Mouse (Mus musculus) liver, postnatal 0 days (tissue): ENCODE results near the gene Pkd1l2. TPM values are rescaled to one million over a fixed set of nuclear protein-coding genes. Genes with fewer than 3 reads are reported as not detected.

Source experiments
- ATAC-seq: fragments of 200-750 bp; cut with Nextera tagmentation; 2 replicates; pipeline ENCODE4 v1.8.0; 2017; ENCODE audit warnings: mild to moderate bottlenecking, moderate library complexity
- DNase-seq: peaks from one replicate; pipeline ENCODE4 v3.0.0-alpha.2; 2016
- H3K27ac ChIP-seq: fragments of 300-500 bp; sonication (generic); 2 replicates; pipeline ENCODE4 v1.5.1; 2014; ENCODE audit warnings: antibody characterized with exemption, moderate library complexity, mild to moderate bottlenecking, low read depth
- H3K27me3 ChIP-seq: fragments of 300-500 bp; sonication (generic); 2 replicates; pipeline ENCODE4 v1.6.1; 2014; ENCODE audit warnings: low read length, control low read depth, mixed read lengths; ENCODE audit not compliant: insufficient read depth
- H3K36me3 ChIP-seq: fragments of 300-500 bp; sonication (generic); replicated peaks from 2 replicates; pipeline ENCODE4 v1.6.1; 2014; ENCODE audit warnings: mild to moderate bottlenecking, control low read depth, low read length, moderate library complexity, mixed read lengths; ENCODE audit not compliant: insufficient read depth
- H3K4me1 ChIP-seq: fragments of 300-500 bp; sonication (generic); 2 replicates; pipeline ENCODE4 v1.6.1; 2014; ENCODE audit warnings: antibody characterized with exemption, mild to moderate bottlenecking, control low read depth; ENCODE audit not compliant: insufficient read depth
- H3K4me2 ChIP-seq: fragments of 300-500 bp; sonication (generic); 2 replicates; pipeline ENCODE4 v1.6.1; 2014; ENCODE audit warnings: low read depth, mild to moderate bottlenecking, low read length, moderate library complexity, mixed read lengths
- H3K4me3 ChIP-seq: fragments of 300-500 bp; sonication (generic); 2 replicates; pipeline ENCODE4 v1.5.1; 2014; ENCODE audit warnings: low read depth, low read length
- H3K9ac ChIP-seq: fragments of 300-500 bp; sonication (generic); replicated peaks from 2 replicates; pipeline ENCODE4 v1.6.1; 2014; ENCODE audit warnings: mild to moderate bottlenecking, moderate library complexity
- H3K9me3 ChIP-seq: fragments of 300-500 bp; sonication (generic); 2 replicates; pipeline ENCODE4 v1.6.1; 2016; ENCODE audit warnings: mild to moderate bottlenecking, control low read depth, low read length, mixed read lengths
- CTCF ChIP-seq: sonication (generic); IDR thresholded peaks from 2 replicates; pipeline ENCODE4 v1.5.1; 2016; ENCODE audit warnings: antibody characterized with exemption, low read depth
- EP300 ChIP-seq: IDR thresholded peaks from 2 replicates; pipeline ENCODE4 v1.6.1; 2016; ENCODE audit warnings: antibody characterized with exemption, low read depth, mild to moderate bottlenecking
- WGBS: fragments of 180-500 bp; shearing (Covaris S2); extraction: QIAGEN DNeasy Blood & Tissue Kit; methylation state at CpG from one replicate; pipeline ENCODE4 v1.1.7; 2014; ENCODE audit not compliant: insufficient replicate concordance; 5-methylcytosine and 5-hydroxymethylcytosine counted together
- polyA plus RNA-seq: library from polyadenylated mRNA; unstranded; fragments of >200 nt; fragmentation: Nextera tagmentation; extraction: Ambion mirVana; gene quantifications from 2 replicates; pipeline ENCODE4 v1.2.1, GENCODE M21; 2015

Gene Pkd1l2
- polyA plus RNA-seq, 1 experiment from 2014 or later, result 0.06 TPM

DNA sequence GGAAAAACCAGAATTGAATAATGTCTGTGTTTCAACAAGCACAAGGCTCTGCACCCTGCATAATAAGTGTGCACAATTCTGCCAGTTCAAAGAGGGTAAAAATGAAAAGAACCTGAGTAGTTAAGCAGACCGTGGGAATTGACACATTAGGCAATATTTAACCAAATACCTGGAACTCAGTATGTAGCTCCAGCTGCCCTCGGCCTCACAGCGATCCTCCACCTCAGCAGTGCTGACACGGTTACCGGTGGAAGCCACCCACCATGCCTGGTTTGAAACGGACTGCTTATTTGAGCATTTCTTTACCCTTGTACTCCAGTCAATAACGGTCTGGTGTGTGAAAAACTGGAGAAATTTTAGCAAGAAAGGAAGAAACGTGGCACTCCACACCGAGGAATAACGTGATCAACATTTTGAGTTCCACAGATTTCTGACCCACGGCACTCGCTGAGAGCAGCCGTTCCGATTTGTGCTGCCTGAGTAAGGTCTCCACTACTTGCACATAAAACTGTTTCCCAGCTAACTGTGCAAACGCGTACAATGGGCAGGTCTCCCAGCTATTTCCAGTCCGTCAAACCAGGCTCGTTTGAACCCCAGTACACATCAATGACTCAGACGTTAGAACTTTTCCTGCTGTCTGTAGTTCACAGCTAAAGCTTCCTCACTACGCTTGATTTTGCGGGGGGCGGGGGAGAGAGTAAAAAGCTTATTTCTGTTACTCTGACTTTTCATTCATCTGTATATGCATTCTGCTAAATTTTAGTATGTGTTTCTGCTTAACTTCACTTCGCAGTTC is 89.9 kb downstream of the Pkd1l2 start:
- ATAC-seq (peak; percentile 11; the same call in 1 of the 2 replicates), DNase-seq (peak; percentile 48)
- H3K36me3 ChIP-seq, result 0 out of 2 replicates have a peak, but pooled peaks cover 3% of the 10 kb centered on the region
- H3K4me1 ChIP-seq, result peaks cover 16% of the 10 kb centered on the region; the same call in 1 of the 2 replicates
- 8% methylated on average over 23 of the region's 23 CpGs for WGBS
- peak overlapping the region; percentile 54 for H3K4me3 ChIP-seq
- peak overlapping the region; percentile 31 for H3K9ac ChIP-seq
- H3K27ac ChIP-seq, result peak overlapping the region; percentile 74
- H3K4me2 ChIP-seq, result peak overlapping the region; percentile 97
- no peaks in the 10 kb centered on the region for H3K27me3 ChIP-seq
- no peaks in the 10 kb centered on the region for H3K9me3 ChIP-seq
- TF ChIP-seq CTCF (no peak), EP300 (no peak)

GRCm38 (mm10) chr8:116991241-116991640 is 91.0 kb downstream of the Pkd1l2 start:
- no peaks in the 10 kb centered on the region for H3K27me3 ChIP-seq
- TF ChIP-seq CTCF (no peak), EP300 (no peak)
- 74% methylated on average over 8 of the region's 8 CpGs for WGBS
- H3K4me3 ChIP-seq, result no peak overlapping the region
- H3K36me3 ChIP-seq, result 0 out of 2 replicates have a peak, but pooled peaks cover 3% of the 10 kb centered on the region
- ATAC-seq (no peak), DNase-seq (no peak)
- H3K4me1 ChIP-seq, result peaks cover 16% of the 10 kb centered on the region; the same call in 1 of the 2 replicates
- peak overlapping the region; percentile 49 for H3K27ac ChIP-seq
- no peaks in the 10 kb centered on the region for H3K9me3 ChIP-seq
- H3K9ac ChIP-seq, result no peak overlapping the region
- peak overlapping the region; percentile 97 for H3K4me2 ChIP-seq

- Histone ChIP-seq H3K27ac (no peak overlapping the region), H3K9ac (no peak overlapping the region), H3K9me3 (no peaks in the 10 kb centered on the region), H3K27me3 (no peaks in the 10 kb centered on the region), H3K4me2 (no peak overlapping the region), H3K36me3 (peaks cover 3% of the 10 kb centered on the region; the same call in 1 of the 2 replicates), H3K4me1 (peaks cover 16% of the 10 kb centered on the region; the same call in 1 of the 2 replicates), H3K4me3 (no peak overlapping the region)
- ATAC-seq (no peak), DNase-seq (no peak)
- WGBS, result 83% methylated on average over 3 of the region's 3 CpGs
- TF ChIP-seq EP300 (no peak), CTCF (peak; percentile 29; the same call in 1 of the 2 replicates)
Observed at GRCm38 (mm10) chr8:116989842-116990241, 92.4 kb downstream of the Pkd1l2 start.

- Histone ChIP-seq H3K9me3 (no peaks in the 10 kb centered on the region), H3K4me2 (peak overlapping the region; percentile 27; the same call in 1 of the 2 replicates), H3K4me3 (no peak overlapping the region), H3K36me3 (no peaks in the 10 kb centered on the region; the same call in 1 of the 2 replicates), H3K27me3 (no peaks in the 10 kb centered on the region), H3K27ac (no peak overlapping the region), H3K4me1 (peaks cover 13% of the 10 kb centered on the region), H3K9ac (no peak overlapping the region)
- TF ChIP-seq EP300 (no peak), CTCF (peak; percentile 89)
- DNase-seq (peak; percentile 76), ATAC-seq (no peak)
- WGBS, result 20% methylated on average over 4 of the region's 4 CpGs
Observed at GRCm38 (mm10) chr8:116980117-116980516, 102.1 kb downstream of the Pkd1l2 start.

- peaks cover 13% of the 10 kb centered on the region for H3K4me1 ChIP-seq
- peak within 1 kb of the TSS; percentile 4; the same call in 1 of the 2 replicates for H3K27ac ChIP-seq
- peak within 1 kb of the TSS; percentile 52 for H3K9ac ChIP-seq
- peak within 1 kb of the TSS; percentile 72 for H3K4me2 ChIP-seq
- no peaks in the 10 kb centered on the region for H3K36me3 ChIP-seq
- H3K9me3 ChIP-seq, result no peaks in the 10 kb centered on the region
- H3K27me3 ChIP-seq, result no peaks in the 10 kb centered on the region
- H3K4me3 ChIP-seq, result peak within 1 kb of the TSS; percentile 70
- under 1% methylated on average over 46 of the region's 46 CpGs for WGBS
- ATAC-seq (peak; percentile 99), DNase-seq (peak; percentile 99)
- TF ChIP-seq CTCF (peak; percentile 51), EP300 (no peak)
Observed at GRCm38 (mm10) chr8:116978631-116979256, 103.5 kb downstream of the Pkd1l2 start, which contains the start of gene 1700030J22Rik. Gene 1700030J22Rik (minus strand): TSS chr8:116978959.

DNA sequence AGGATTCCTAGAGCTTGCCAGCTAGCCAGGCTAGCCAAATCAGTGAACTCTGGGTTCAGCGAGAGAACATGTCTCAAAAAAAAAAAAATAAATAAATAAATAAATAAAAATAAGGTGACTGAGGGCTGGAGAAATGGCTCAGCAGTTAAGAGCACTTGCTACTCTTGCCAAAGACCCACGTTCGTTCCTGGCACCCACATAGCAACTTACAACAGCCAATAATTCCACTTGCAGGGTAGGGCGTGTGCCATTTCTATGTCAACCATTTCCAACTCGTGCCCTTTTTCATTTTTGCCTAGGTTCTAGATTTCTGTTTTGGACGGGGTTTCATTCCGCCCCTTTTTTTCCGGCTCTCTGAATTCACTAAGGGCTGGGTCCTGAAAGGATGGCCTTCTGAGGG is 104.2 kb downstream of the Pkd1l2 start:
- DNase-seq (no peak), ATAC-seq (no peak)
- 29% methylated on average over 8 of the region's 8 CpGs for WGBS
- Histone ChIP-seq H3K27ac (no peak overlapping the region), H3K9me3 (no peaks in the 10 kb centered on the region), H3K9ac (peak overlapping the region; percentile 52), H3K36me3 (no peaks in the 10 kb centered on the region), H3K4me1 (peaks cover 13% of the 10 kb centered on the region), H3K4me3 (peak overlapping the region; percentile 70), H3K4me2 (peak overlapping the region; percentile 72), H3K27me3 (no peaks in the 10 kb centered on the region)
- no peak for TF ChIP-seq CTCF
- no peak for TF ChIP-seq EP300
